Mouse (Mus musculus) left cerebral cortex, postnatal 4 days (tissue): ENCODE results near the gene Eif2b2. TPM values are rescaled to one million over a fixed set of nuclear protein-coding genes. Genes with fewer than 3 reads are reported as not detected.

ENCODE experiments used
- DNase-seq: peaks from one replicate; pipeline ENCODE4 v3.0.0-alpha.2; 2022
- intact Hi-C: fragments of 180-260 bp; cut with DNase I; formaldehyde crosslinking; loops from one replicate; pipeline ENCODE4 v1.15.1; 2025
- total RNA-seq, 2 experiments: library from RNA; stranded (reverse); gene quantifications; 2 replicates each; pipeline ENCODE4 v1.2.3; 2021

The Eif2b2 gene
- 10 to 100 TPM; 63.5 to 67.2 TPM for total RNA-seq

- intact Hi-C loops = no loop called here
- DNase-seq = peak; percentile 98
These were observed at the start of gene Eif2b2 for GRCm38 (mm10) chr12:85219236-85219904. Eif2b2 (plus strand) TSS chr12:85219481.

- DNase-seq = no peak
- intact Hi-C loops = no loop called here
These were observed 49.4 kb upstream of the Eif2b2 start for GRCm38 (mm10) chr12:85169877-85170276.

GRCm38 (mm10) chr12:85170284-85170947 lies 48.9 kb upstream of the Eif2b2 start:
- intact Hi-C loops = no loop called here
- peak; percentile 58 for DNase-seq

- DNase-seq = no peak
- intact Hi-C loops = no loop called here
These were observed 48.4 kb upstream of the Eif2b2 start for GRCm38 (mm10) chr12:85170948-85171307.

- intact Hi-C loops = no loop called here
These were observed 45.3 kb upstream of the Eif2b2 start for GRCm38 (mm10) chr12:85174016-85174415.

GRCm38 (mm10) chr12:85175087-85175675 lies 44.1 kb upstream of the Eif2b2 start:
- peak; percentile 65 for DNase-seq
- intact Hi-C loops = no loop called here

More at GRCm38 (mm10) chr12:85174016-85174415, 45.3 kb upstream of the Eif2b2 start:
- peak; percentile 62 for DNase-seq

- intact Hi-C loops = no loop called here
- peak; percentile 94 for DNase-seq
These were observed 43.1 kb upstream of the Eif2b2 start for GRCm38 (mm10) chr12:85175926-85176845.

- peak; percentile 52 for DNase-seq
- intact Hi-C loops = no loop called here
These were observed 42.3 kb upstream of the Eif2b2 start for GRCm38 (mm10) chr12:85176846-85177523.

- intact Hi-C loops = no loop called here
- no peak for DNase-seq
These were observed 41.5 kb upstream of the Eif2b2 start, which contains the start of gene Pgf for GRCm38 (mm10) chr12:85177740-85178239. Pgf (minus strand) TSS chr12:85177790.

GRCm38 (mm10) chr12:85178294-85178693 lies 41.0 kb upstream of the Eif2b2 start:
- intact Hi-C loops = no loop called here
- no peak for DNase-seq

- intact Hi-C loops = no loop called here
- DNase-seq = peak; percentile 49
These were observed 37.6 kb upstream of the Eif2b2 start for GRCm38 (mm10) chr12:85181475-85182344.

GRCm38 (mm10) chr12:85182345-85182643 lies 37.0 kb upstream of the Eif2b2 start:
- intact Hi-C loops = no loop called here
- peak; percentile 71 for DNase-seq

GRCm38 (mm10) chr12:85182898-85183297 lies 36.4 kb upstream of the Eif2b2 start:
- intact Hi-C loops = no loop called here
- peak; percentile 74 for DNase-seq

- intact Hi-C loops = no loop called here
- no peak for DNase-seq
These were observed 35.2 kb upstream of the Eif2b2 start for GRCm38 (mm10) chr12:85184118-85184517.

- intact Hi-C loops = no loop called here
- DNase-seq = no peak
These were observed 33.5 kb upstream of the Eif2b2 start for GRCm38 (mm10) chr12:85185810-85186209.

- DNase-seq = no peak
- intact Hi-C loops = no loop called here
These were observed 32.9 kb upstream of the Eif2b2 start for GRCm38 (mm10) chr12:85186361-85186760.

GRCm38 (mm10) chr12:85190290-85190689 lies 29.0 kb upstream of the Eif2b2 start:
- intact Hi-C loops = no loop called here
- DNase-seq = no peak

GRCm38 (mm10) chr12:85192461-85193108 lies 26.7 kb upstream of the Eif2b2 start:
- peak; percentile 87 for DNase-seq
- intact Hi-C loops = no loop called here

GRCm38 (mm10) chr12:85193146-85193545 lies 26.1 kb upstream of the Eif2b2 start:
- DNase-seq = no peak

More at GRCm38 (mm10) chr12:85193146-85193545, 26.1 kb upstream of the Eif2b2 start:
- intact Hi-C loops = no loop called here
